In genomic region chr11:54533834-54534233, GRCm38 (mm10) we compare ENCODE assay signal across 22 mouse cellular contexts. TPM values are rescaled to one million over a fixed set of nuclear protein-coding genes. Genes with fewer than 3 reads are reported as not detected.
A peak's percentile ranks its signal among the peaks of the same experiment; 100 is the strongest.
DNase-seq lines count a peak whose midpoint lies in the region; ATAC-seq lines count a peak whose summit lies in the region.
"Had no signal": no experiment of that assay in that cellular context is flagged by ENCODE, and none has a peak within 500 bp of the region (broad histone marks: within the 10 kb centered on the region; RNA-seq: fewer than 3 reads in every experiment).

No protein-coding gene starts in this region.

- H3K9me3 ChIP-seq in neural tube, embryonic 15.5 days (replicated peaks) = no peaks in the 10 kb centered on the region
- H3K9me3 ChIP-seq: embryonic facial prominence, embryonic 13.5 days; heart, embryonic 15.5 days; hindbrain, embryonic 10.5 days; lung, embryonic 15.5 days; neural tube, embryonic 12.5 days had no signal

- intact Hi-C loops in left cerebral cortex, postnatal 10 days (cut with DNase I) = no loop called here

- WGBS in neural tube, embryonic 15.5 days = 88% methylated on average over 2 of the region's 2 CpGs

- H3K4me2 ChIP-seq in neural tube, embryonic 15.5 days = no peak overlapping the region
- H3K4me2 ChIP-seq: embryonic facial prominence, embryonic 13.5 days; heart, embryonic 15.5 days; liver, embryonic 11.5 days; lung, embryonic 15.5 days; neural tube, embryonic 12.5 days had no signal

- peak; percentile 78 for ATAC-seq in megakaryocyte, adult 5-6 weeks (ENCODE audit: poor library complexity, severe bottlenecking)
- no peak for ATAC-seq in neural tube, embryonic 15.5 days (ENCODE audit: low FRiP score)
- ATAC-seq: forebrain, embryonic 16.5 days had no signal

- H3K27me3 ChIP-seq in neural tube, embryonic 15.5 days (replicated peaks) = no peaks in the 10 kb centered on the region
- H3K27me3 ChIP-seq: embryonic facial prominence, embryonic 13.5 days; heart, embryonic 15.5 days; lung, embryonic 15.5 days; neural tube, embryonic 12.5 days had no signal

- DNase-seq in 416B (ENCODE audit: low read depth) (peak; percentile 57), A20 (ENCODE audit: low read depth, low spot score) (peak; percentile 48), MEL-GATA-1-ER (ENCODE audit: extremely low read depth, low read depth) (peak; percentile 60)
- DNase-seq in right cerebral cortex, postnatal 25 days = no peak
- DNase-seq in left cerebral cortex, postnatal 10 days (ENCODE audit: extremely low spot score in 1 of 2, low spot score in 2 of 2) = no peak
- DNase-seq: adrenal gland, postnatal 36 days; cerebellum, adult 8-10 months; heart, adult 18-20 months; kidney, adult 8-10 months; kidney, postnatal 36 days; layer of hippocampus, postnatal 36 days; left cerebral cortex, postnatal 4 days; thymus, adult 18-20 months had no signal

- no peak overlapping the region for H3K4me3 ChIP-seq in neural tube, embryonic 15.5 days (replicated peaks)
- H3K4me3 ChIP-seq: embryonic facial prominence, embryonic 13.5 days; heart, embryonic 15.5 days; hindbrain, embryonic 10.5 days; lung, embryonic 15.5 days; neural tube, embryonic 12.5 days had no signal

- no peak overlapping the region for H3K9ac ChIP-seq in neural tube, embryonic 15.5 days (replicated peaks)
- H3K9ac ChIP-seq: embryonic facial prominence, embryonic 13.5 days; heart, embryonic 15.5 days; lung, embryonic 15.5 days; neural tube, embryonic 12.5 days had no signal

- no peak overlapping the region for H3K27ac ChIP-seq in neural tube, embryonic 15.5 days (replicated peaks)
- H3K27ac ChIP-seq: embryonic facial prominence, embryonic 13.5 days; heart, embryonic 15.5 days; hindbrain, embryonic 10.5 days; lung, embryonic 15.5 days; neural tube, embryonic 12.5 days had no signal

- 0 out of 2 replicates have a peak, but pooled peaks cover 3% of the 10 kb centered on the region for H3K4me1 ChIP-seq in neural tube, embryonic 15.5 days
- H3K4me1 ChIP-seq: neural tube, embryonic 12.5 days had no signal

- no peaks in the 10 kb centered on the region for H3K36me3 ChIP-seq in neural tube, embryonic 15.5 days
- H3K36me3 ChIP-seq: embryonic facial prominence, embryonic 13.5 days; heart, embryonic 15.5 days; hindbrain, embryonic 10.5 days; lung, embryonic 15.5 days; neural tube, embryonic 12.5 days had no signal

RNA-seq across cellular contexts. Expression of gene Rapgef6, which starts 11.2 kb away (rescaled TPM):
- total RNA-seq in megakaryocyte, adult 5-6 weeks (2015) = 47.7 and 55.9 TPM in 2 replicates
- total RNA-seq in megakaryocyte, adult 5-6 weeks (2017) = 54.4 and 63.9 TPM in 2 replicates
- total RNA-seq in left cerebral cortex, postnatal 10 days (2021) = 10 to 100 TPM; 31.5 to 32.1 TPM
- polyA plus RNA-seq in neural tube, embryonic 15.5 days (2015; fragmentation: Nextera tagmentation; extraction: Ambion mirVana) = 35.9 and 36.5 TPM in 2 replicates

Comparison
In these comparisons a context has a peak if more than half of its experiments do, and no peak if none do; other contexts are left out.
1. DNase-seq: peak in 416B (single experiment), A20 (single experiment) and MEL-GATA-1-ER (single experiment); none in right cerebral cortex, postnatal 25 days (single experiment) and left cerebral cortex, postnatal 10 days (0 of 2).